Mouse (Mus musculus) liver, postnatal 0 days (tissue): ENCODE data around the gene Leng1. TPM values are rescaled to one million over a fixed set of nuclear protein-coding genes. Genes with fewer than 3 reads are reported as not detected.

Experiments used
- ATAC-seq: fragments of 200-750 bp; cut with Nextera tagmentation; 2 replicates; pipeline ENCODE4 v1.8.0; 2017; ENCODE audit warnings: mild to moderate bottlenecking, moderate library complexity
- DNase-seq: peaks from one replicate; pipeline ENCODE4 v3.0.0-alpha.2; 2016
- H3K27ac ChIP-seq: fragments of 300-500 bp; sonication (generic); 2 replicates; pipeline ENCODE4 v1.5.1; 2014; ENCODE audit warnings: antibody characterized with exemption, moderate library complexity, mild to moderate bottlenecking, low read depth
- H3K27me3 ChIP-seq: fragments of 300-500 bp; sonication (generic); 2 replicates; pipeline ENCODE4 v1.6.1; 2014; ENCODE audit warnings: low read length, control low read depth, mixed read lengths; ENCODE audit not compliant: insufficient read depth
- H3K36me3 ChIP-seq: fragments of 300-500 bp; sonication (generic); replicated peaks from 2 replicates; pipeline ENCODE4 v1.6.1; 2014; ENCODE audit warnings: mild to moderate bottlenecking, control low read depth, low read length, moderate library complexity, mixed read lengths; ENCODE audit not compliant: insufficient read depth
- H3K4me1 ChIP-seq: fragments of 300-500 bp; sonication (generic); 2 replicates; pipeline ENCODE4 v1.6.1; 2014; ENCODE audit warnings: antibody characterized with exemption, mild to moderate bottlenecking, control low read depth; ENCODE audit not compliant: insufficient read depth
- H3K4me2 ChIP-seq: fragments of 300-500 bp; sonication (generic); 2 replicates; pipeline ENCODE4 v1.6.1; 2014; ENCODE audit warnings: low read depth, mild to moderate bottlenecking, low read length, moderate library complexity, mixed read lengths
- H3K4me3 ChIP-seq: fragments of 300-500 bp; sonication (generic); 2 replicates; pipeline ENCODE4 v1.5.1; 2014; ENCODE audit warnings: low read depth, low read length
- H3K9ac ChIP-seq: fragments of 300-500 bp; sonication (generic); replicated peaks from 2 replicates; pipeline ENCODE4 v1.6.1; 2014; ENCODE audit warnings: mild to moderate bottlenecking, moderate library complexity
- H3K9me3 ChIP-seq: fragments of 300-500 bp; sonication (generic); 2 replicates; pipeline ENCODE4 v1.6.1; 2016; ENCODE audit warnings: mild to moderate bottlenecking, control low read depth, low read length, mixed read lengths
- CTCF ChIP-seq: sonication (generic); IDR thresholded peaks from 2 replicates; pipeline ENCODE4 v1.5.1; 2016; ENCODE audit warnings: antibody characterized with exemption, low read depth
- EP300 ChIP-seq: IDR thresholded peaks from 2 replicates; pipeline ENCODE4 v1.6.1; 2016; ENCODE audit warnings: antibody characterized with exemption, low read depth, mild to moderate bottlenecking
- WGBS: fragments of 180-500 bp; shearing (Covaris S2); extraction: QIAGEN DNeasy Blood & Tissue Kit; methylation state at CpG from one replicate; pipeline ENCODE4 v1.1.7; 2014; ENCODE audit not compliant: insufficient replicate concordance; 5-methylcytosine and 5-hydroxymethylcytosine counted together
- polyA plus RNA-seq: library from polyadenylated mRNA; unstranded; fragments of >200 nt; fragmentation: Nextera tagmentation; extraction: Ambion mirVana; gene quantifications from 2 replicates; pipeline ENCODE4 v1.2.1, GENCODE M21; 2015

Leng1 gene
- polyA plus RNA-seq, 1 experiment from 2014 or later, result 7.0 TPM

- peaks cover 19% of the 10 kb centered on the region for H3K4me1 ChIP-seq
- H3K36me3 ChIP-seq, result peaks cover 10% of the 10 kb centered on the region
- peak within 1 kb of the TSS; percentile 93 for H3K4me2 ChIP-seq
- TF ChIP-seq EP300 (no peak; the same call in 1 of the 2 replicates), CTCF (no peak)
- peak; percentile 85 for ATAC-seq
- peak within 1 kb of the TSS; percentile 88 for H3K27ac ChIP-seq
- DNase-seq, result peak; percentile 94
- peak within 1 kb of the TSS; percentile 73 for H3K4me3 ChIP-seq
- under 1% methylated on average over 55 of the region's 55 CpGs for WGBS
- no peaks in the 10 kb centered on the region for H3K27me3 ChIP-seq
- no peaks in the 10 kb centered on the region for H3K9me3 ChIP-seq
- peak within 1 kb of the TSS; percentile 79 for H3K9ac ChIP-seq
These were observed 27.6 kb upstream of the Leng1 start, which contains the start of gene Mboat7 for GRCm38 (mm10) chr7:3692987-3693808. TSS of gene Mboat7 (minus strand) at chr7:3693523.

DNA sequence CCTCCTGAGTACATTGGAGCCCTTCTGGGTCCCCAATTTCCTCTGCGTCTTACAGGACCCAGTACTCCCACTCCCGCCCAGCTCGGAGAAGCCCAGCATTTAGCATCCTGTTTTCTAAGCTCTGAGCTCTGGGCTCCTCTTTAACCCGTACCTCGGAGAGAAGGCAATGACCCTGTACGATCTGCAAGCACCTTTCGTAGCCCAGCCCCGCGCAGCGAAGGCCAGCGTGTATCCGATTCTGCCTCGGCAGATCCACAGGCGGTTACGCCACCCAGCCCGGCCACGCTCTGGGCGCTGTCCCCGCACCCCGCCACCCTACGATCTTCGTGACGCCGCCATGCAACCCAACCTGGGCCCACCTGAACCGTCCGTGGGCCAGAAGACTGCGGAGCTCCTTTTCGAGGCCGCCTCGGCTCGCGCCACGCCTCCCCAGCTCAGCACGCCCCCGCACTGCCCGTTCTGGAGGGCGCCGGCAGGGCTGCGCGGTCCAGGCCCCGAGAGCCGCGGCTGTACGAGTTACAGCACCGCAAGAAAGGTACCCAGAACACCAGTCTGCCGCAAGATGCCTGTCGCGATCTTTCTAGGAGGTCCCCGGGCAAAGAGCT, 26.8 kb upstream of the Leng1 start, which contains the start of gene Tsen34:
TSS of gene Tsen34 (plus strand) at position 482 of the 605 bp plus-strand sequence.
- H3K9me3 ChIP-seq, result no peaks in the 10 kb centered on the region
- TF ChIP-seq CTCF (peak; percentile 40), EP300 (no peak)
- WGBS, result under 1% methylated on average over 49 of the region's 49 CpGs
- peaks cover 7% of the 10 kb centered on the region for H3K36me3 ChIP-seq
- H3K4me1 ChIP-seq, result peaks cover 19% of the 10 kb centered on the region
- peak within 1 kb of the TSS; percentile 79 for H3K9ac ChIP-seq
- ATAC-seq (peak; percentile 40), DNase-seq (no peak)
- H3K27me3 ChIP-seq, result no peaks in the 10 kb centered on the region
- H3K4me3 ChIP-seq, result peak within 1 kb of the TSS; percentile 73
- peak within 1 kb of the TSS; percentile 88 for H3K27ac ChIP-seq
- peak within 1 kb of the TSS; percentile 93 for H3K4me2 ChIP-seq

- peak overlapping the region; percentile 79 for H3K9ac ChIP-seq
- H3K36me3 ChIP-seq, result peaks cover 11% of the 10 kb centered on the region
- no peaks in the 10 kb centered on the region for H3K9me3 ChIP-seq
- no peak for ATAC-seq
- DNase-seq, result no peak
- H3K27ac ChIP-seq, result 0 out of 2 replicates have a peak overlapping the region, but pooled peaks have one; percentile 88
- H3K4me3 ChIP-seq, result peak overlapping the region; percentile 73
- 15% methylated on average over 3 of the region's 3 CpGs for WGBS
- H3K4me1 ChIP-seq, result peaks cover 19% of the 10 kb centered on the region
- no peak for TF ChIP-seq EP300
- TF ChIP-seq CTCF, result no peak
- no peaks in the 10 kb centered on the region for H3K27me3 ChIP-seq
- peak overlapping the region; percentile 93 for H3K4me2 ChIP-seq
These were observed 26.3 kb upstream of the Leng1 start for GRCm38 (mm10) chr7:3691919-3692318.

DNA sequence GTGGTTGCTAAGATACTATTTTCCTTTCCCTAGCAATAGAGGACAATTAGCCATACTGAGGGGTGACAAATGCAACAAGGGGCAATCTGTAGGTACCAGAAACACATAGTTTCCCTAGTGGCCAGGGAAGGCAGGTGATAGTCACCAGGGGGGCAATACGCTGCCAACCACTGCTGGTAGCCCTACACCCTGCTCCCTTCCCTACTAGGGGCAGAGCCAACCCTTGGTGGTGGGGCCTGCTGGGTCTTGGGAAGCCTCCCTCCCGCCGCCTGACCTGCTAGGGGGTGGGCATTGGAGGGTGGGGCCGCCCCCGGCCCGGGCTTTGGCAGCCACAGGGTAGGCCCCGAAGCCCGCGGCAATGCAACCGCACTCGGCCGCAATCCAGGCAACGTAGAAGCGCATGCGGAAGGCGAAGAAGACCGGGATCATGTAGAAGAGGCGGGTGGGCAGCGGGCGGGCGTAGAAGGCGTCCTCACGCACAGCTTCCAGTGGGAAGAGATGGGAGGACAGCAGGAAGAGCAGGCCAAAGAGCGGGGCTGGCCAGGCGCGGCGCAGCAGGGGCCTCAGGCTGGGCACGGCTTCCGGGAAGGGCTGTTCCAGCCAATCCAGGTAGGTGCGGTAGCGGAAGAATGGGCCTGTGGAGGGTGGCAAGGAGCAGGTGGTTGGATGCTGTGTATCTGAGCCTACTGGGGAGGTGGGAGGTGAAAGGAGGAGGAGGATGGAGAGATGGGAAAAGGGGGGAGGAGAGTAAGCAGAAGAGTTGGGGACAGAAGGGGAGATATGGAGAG, 20.0 kb upstream of the Leng1 start:
- H3K9ac ChIP-seq, result no peak overlapping the region
- H3K36me3 ChIP-seq, result peaks cover 27% of the 10 kb centered on the region
- no peaks in the 10 kb centered on the region for H3K4me1 ChIP-seq
- no peaks in the 10 kb centered on the region for H3K27me3 ChIP-seq
- WGBS, result 87% methylated on average over 31 of the region's 31 CpGs
- DNase-seq (no peak), ATAC-seq (no peak)
- TF ChIP-seq EP300 (no peak), CTCF (no peak)
- no peak overlapping the region for H3K27ac ChIP-seq
- no peak overlapping the region for H3K4me2 ChIP-seq
- H3K9me3 ChIP-seq, result no peaks in the 10 kb centered on the region
- H3K4me3 ChIP-seq, result no peak overlapping the region

- Histone ChIP-seq H3K4me3 (no peak overlapping the region), H3K4me2 (no peak overlapping the region), H3K27ac (no peak overlapping the region), H3K9me3 (no peaks in the 10 kb centered on the region), H3K27me3 (no peaks in the 10 kb centered on the region), H3K36me3 (peaks cover 27% of the 10 kb centered on the region), H3K4me1 (no peaks in the 10 kb centered on the region), H3K9ac (no peak overlapping the region)
- no peak for TF ChIP-seq CTCF
- TF ChIP-seq EP300, result no peak
- DNase-seq, result no peak
- 86% methylated on average over 8 of the region's 8 CpGs for WGBS
- no peak for ATAC-seq
These were observed 19.1 kb upstream of the Leng1 start for GRCm38 (mm10) chr7:3684698-3685097.
